Mouse (Mus musculus) forebrain, embryonic 10.5 days (tissue): ENCODE results near the gene Wnt3. TPM values are rescaled to one million over a fixed set of nuclear protein-coding genes. Genes with fewer than 3 reads are reported as not detected.

Source experiments
- DNase-seq: peaks from one replicate; pipeline ENCODE4 v3.0.0-alpha.2; 2017; ENCODE audit warnings: low spot score; ENCODE audit errors: extremely low spot score
- H3K27ac ChIP-seq: fragments of 300-500 bp; sonication (generic); 2 replicates; pipeline ENCODE4 v1.5.1; 2016; ENCODE audit warnings: mild to moderate bottlenecking
- H3K27me3 ChIP-seq: fragments of 300-500 bp; sonication (generic); 2 replicates; pipeline ENCODE4 v1.6.1; 2016; ENCODE audit warnings: mild to moderate bottlenecking; ENCODE audit not compliant: poor library complexity, severe bottlenecking
- H3K36me3 ChIP-seq: fragments of 300-500 bp; sonication (generic); replicated peaks from 2 replicates; pipeline ENCODE4 v1.6.1; 2016; ENCODE audit warnings: mild to moderate bottlenecking, moderate library complexity
- H3K4me1 ChIP-seq: fragments of 300-500 bp; sonication (generic); 2 replicates; pipeline ENCODE4 v1.6.1; 2016
- H3K4me3 ChIP-seq: fragments of 300-500 bp; sonication (generic); 2 replicates; pipeline ENCODE4 v1.5.1; 2016; ENCODE audit warnings: mild to moderate bottlenecking, moderate library complexity
- H3K9me3 ChIP-seq: fragments of 300-500 bp; sonication (generic); 2 replicates; pipeline ENCODE4 v1.6.1; 2016; ENCODE audit warnings: mild to moderate bottlenecking, moderate library complexity
- WGBS: fragments of 180-500 bp; shearing (Covaris S2); methylation state at CpG from one replicate; pipeline ENCODE4 v1.1.7; 2016; 5-methylcytosine and 5-hydroxymethylcytosine counted together
- polyA plus RNA-seq: library from polyadenylated mRNA; unstranded; fragments of >200 nt; fragmentation: Nextera tagmentation; extraction: Ambion mirVana; gene quantifications from 2 replicates; pipeline ENCODE4 v1.2.1, GENCODE M21; 2016

Gene Wnt3
- polyA plus RNA-seq, 1 experiment from 2014 or later: 4.2 TPM

GRCm38 (mm10) chr11:103828866-103829265 lies 54.9 kb downstream of the Wnt3 start:
- Histone ChIP-seq H3K9me3 (no peaks in the 10 kb centered on the region), H3K27ac (no peak overlapping the region), H3K4me3 (no peak overlapping the region), H3K4me1 (peaks cover 41% of the 10 kb centered on the region), H3K27me3 (peaks cover 53% of the 10 kb centered on the region), H3K36me3 (peaks cover 47% of the 10 kb centered on the region)
- WGBS: 89% methylated on average over 7 of the region's 7 CpGs
- DNase-seq: no peak

DNA sequence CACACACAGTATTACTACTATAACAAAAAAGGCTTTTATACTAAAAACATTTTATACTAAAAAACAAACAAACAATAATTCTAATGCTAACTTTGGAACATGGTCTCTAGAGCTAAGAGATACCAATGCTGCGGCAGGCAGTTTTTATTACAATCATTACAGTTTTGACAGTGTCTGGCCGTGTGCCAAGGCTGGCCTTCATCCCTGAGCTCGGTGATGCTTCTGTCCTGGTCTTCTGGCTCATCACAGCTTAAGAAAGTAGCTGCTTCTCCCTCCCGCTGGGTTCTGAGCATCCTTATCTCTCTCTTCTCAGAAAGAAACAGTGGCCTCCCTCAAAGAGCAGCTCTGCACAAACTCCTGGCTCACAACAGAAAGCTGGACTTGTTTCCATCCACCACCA lies 56.0 kb downstream of the Wnt3 start:
- Histone ChIP-seq H3K36me3 (peaks cover 36% of the 10 kb centered on the region), H3K27me3 (peaks cover 55% of the 10 kb centered on the region), H3K4me1 (peaks cover 41% of the 10 kb centered on the region), H3K4me3 (no peak overlapping the region), H3K9me3 (no peaks in the 10 kb centered on the region), H3K27ac (no peak overlapping the region)
- no peak for DNase-seq
- 80% methylated on average over 4 of the region's 4 CpGs for WGBS

DNA sequence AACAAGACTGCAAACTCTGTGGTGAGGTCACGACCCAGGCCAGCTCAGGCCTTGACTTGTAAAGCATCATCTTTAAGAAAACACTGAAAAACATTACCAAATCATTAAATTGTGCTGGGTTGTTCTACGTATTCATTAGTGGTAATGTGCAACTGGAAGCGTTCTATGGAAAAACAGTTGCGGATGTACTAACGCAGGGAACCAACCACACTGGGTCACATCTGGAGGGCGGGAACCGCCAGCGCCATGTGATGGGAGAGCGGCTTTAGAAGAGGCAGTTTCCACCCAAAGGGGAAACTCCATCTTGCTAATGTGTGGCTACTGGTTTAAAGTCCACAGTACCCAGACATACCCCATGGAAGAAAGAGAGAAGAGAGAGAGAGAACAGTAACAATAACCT lies 56.5 kb downstream of the Wnt3 start:
- Histone ChIP-seq H3K27ac (no peak overlapping the region; the same call in 1 of the 2 replicates), H3K36me3 (peaks cover 32% of the 10 kb centered on the region), H3K27me3 (peaks cover 60% of the 10 kb centered on the region), H3K4me3 (no peak overlapping the region), H3K4me1 (peaks cover 41% of the 10 kb centered on the region), H3K9me3 (no peaks in the 10 kb centered on the region)
- 76% methylated on average over 9 of the region's 9 CpGs for WGBS
- DNase-seq: no peak

DNA sequence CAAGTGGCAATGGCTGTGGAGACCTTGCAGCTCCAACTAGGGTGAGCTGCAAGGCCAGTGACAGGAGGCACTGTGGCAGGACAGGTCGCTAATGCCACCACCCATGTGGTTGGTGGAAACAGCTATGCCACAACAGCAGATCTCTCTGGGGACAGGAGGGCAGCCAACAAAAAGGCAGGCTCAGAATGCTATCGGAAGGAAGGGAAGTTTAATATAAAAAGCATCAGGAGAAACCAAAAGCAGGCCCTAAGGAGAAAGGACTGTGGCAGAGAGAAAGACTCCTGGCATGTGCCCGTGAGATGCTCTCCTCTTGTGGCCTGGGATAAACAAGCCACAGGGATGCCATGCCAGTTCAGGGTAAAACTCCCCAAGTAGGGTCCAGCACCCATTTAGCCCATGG lies 57.8 kb downstream of the Wnt3 start:
- Histone ChIP-seq H3K4me1 (peaks cover 41% of the 10 kb centered on the region), H3K27ac (peak overlapping the region; percentile 68), H3K27me3 (peaks cover 66% of the 10 kb centered on the region), H3K9me3 (no peaks in the 10 kb centered on the region), H3K4me3 (no peak overlapping the region), H3K36me3 (peaks cover 30% of the 10 kb centered on the region)
- WGBS: 73% methylated on average over 3 of the region's 3 CpGs
- DNase-seq: no peak

GRCm38 (mm10) chr11:103832331-103832730 lies 58.4 kb downstream of the Wnt3 start:
- peak overlapping the region; percentile 68 for H3K27ac ChIP-seq
- no peak for DNase-seq
- WGBS: 76% methylated on average over 4 of the region's 4 CpGs

DNA sequence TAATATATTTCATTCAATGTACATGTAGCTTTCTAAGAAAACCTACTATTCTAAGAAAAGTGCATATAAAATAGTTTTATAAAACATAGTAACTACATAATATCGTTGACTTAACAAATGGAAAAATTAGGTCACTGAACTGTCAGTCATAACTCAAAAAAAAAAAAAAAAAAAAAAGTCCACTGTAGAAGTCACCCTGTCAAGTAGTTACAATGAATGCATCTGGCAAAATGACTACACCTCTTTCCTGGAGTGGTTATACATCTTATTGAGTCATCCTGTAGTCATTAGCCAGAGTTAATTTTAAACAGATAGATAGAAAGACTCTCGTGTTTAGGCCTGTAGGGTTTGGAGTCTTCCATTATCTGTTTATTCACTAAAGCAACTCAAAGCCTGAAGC lies 65.0 kb downstream of the Wnt3 start:
- no peak for DNase-seq
- H3K36me3 ChIP-seq: peaks cover 15% of the 10 kb centered on the region
- 92% methylated on average over 2 of the region's 2 CpGs for WGBS
- H3K4me3 ChIP-seq: no peak overlapping the region
- H3K4me1 ChIP-seq: peaks cover 30% of the 10 kb centered on the region
- H3K9me3 ChIP-seq: 0 out of 2 replicates have a peak, but pooled peaks cover 3% of the 10 kb centered on the region
- no peak overlapping the region for H3K27ac ChIP-seq
- H3K27me3 ChIP-seq: peaks cover 49% of the 10 kb centered on the region

More at GRCm38 (mm10) chr11:103832331-103832730, 58.4 kb downstream of the Wnt3 start:
- Histone ChIP-seq H3K4me3 (no peak overlapping the region), H3K36me3 (peaks cover 25% of the 10 kb centered on the region), H3K9me3 (no peaks in the 10 kb centered on the region), H3K4me1 (peaks cover 41% of the 10 kb centered on the region), H3K27me3 (peaks cover 68% of the 10 kb centered on the region)

DNA sequence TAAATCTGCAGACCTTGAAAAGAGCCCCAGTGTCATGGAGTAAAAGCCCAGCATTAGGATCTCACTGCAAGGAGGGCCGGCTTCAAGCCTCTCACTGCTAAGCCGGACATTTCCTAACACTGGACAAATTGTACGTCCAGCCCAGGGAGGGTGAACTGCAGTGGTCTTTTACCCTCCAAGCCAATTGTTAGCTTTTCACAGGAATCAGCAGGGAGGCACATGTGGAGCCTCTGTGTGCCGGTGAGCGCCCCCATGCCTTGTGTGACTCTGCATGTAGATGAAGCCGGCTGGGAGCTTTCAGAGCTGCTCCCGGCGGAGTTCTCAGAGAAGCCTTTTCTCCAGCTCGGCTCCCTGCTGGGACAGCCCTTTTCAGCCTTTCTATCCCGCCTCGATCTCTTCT lies 66.9 kb downstream of the Wnt3 start:
- peak overlapping the region; percentile 29 for H3K4me3 ChIP-seq
- peak overlapping the region; percentile 88 for H3K27ac ChIP-seq
- WGBS: under 1% methylated on average over 11 of the region's 11 CpGs

GRCm38 (mm10) chr11:103848287-103848686 lies 74.3 kb downstream of the Wnt3 start:
- H3K27ac ChIP-seq: no peak overlapping the region
- peaks cover 14% of the 10 kb centered on the region for H3K4me1 ChIP-seq

More for the DNA sequence above, 66.9 kb downstream of the Wnt3 start:
- peak; percentile 90 for DNase-seq
- Histone ChIP-seq H3K36me3 (peaks cover 22% of the 10 kb centered on the region), H3K4me1 (peaks cover 30% of the 10 kb centered on the region), H3K27me3 (peaks cover 40% of the 10 kb centered on the region), H3K9me3 (0 out of 2 replicates have a peak, but pooled peaks cover 3% of the 10 kb centered on the region)

GRCm38 (mm10) chr11:103852590-103853283 lies 78.8 kb downstream of the Wnt3 start:
- H3K27ac ChIP-seq: peak overlapping the region; percentile 56; the same call in 1 of the 2 replicates
- H3K27me3 ChIP-seq: peaks cover 18% of the 10 kb centered on the region; the same call in 1 of the 2 replicates
- no peak overlapping the region for H3K4me3 ChIP-seq
- H3K36me3 ChIP-seq: peaks cover 9% of the 10 kb centered on the region
- no peaks in the 10 kb centered on the region for H3K9me3 ChIP-seq
- H3K4me1 ChIP-seq: peaks cover 38% of the 10 kb centered on the region
- DNase-seq: no peak
- WGBS: 62% methylated on average over 16 of the region's 16 CpGs

More at GRCm38 (mm10) chr11:103848287-103848686, 74.3 kb downstream of the Wnt3 start:
- Histone ChIP-seq H3K9me3 (no peaks in the 10 kb centered on the region), H3K27me3 (peaks cover 14% of the 10 kb centered on the region; the same call in 1 of the 2 replicates), H3K4me3 (no peak overlapping the region), H3K36me3 (peaks cover 29% of the 10 kb centered on the region)
- WGBS: 95% methylated on average over 11 of the region's 11 CpGs
- DNase-seq: no peak

GRCm38 (mm10) chr11:103853284-103853920 lies 79.5 kb downstream of the Wnt3 start:
- Histone ChIP-seq H3K27ac (peak overlapping the region; percentile 71), H3K36me3 (peaks cover 13% of the 10 kb centered on the region), H3K4me1 (peaks cover 39% of the 10 kb centered on the region), H3K4me3 (no peak overlapping the region; the same call in 1 of the 2 replicates), H3K9me3 (no peaks in the 10 kb centered on the region), H3K27me3 (peaks cover 18% of the 10 kb centered on the region; the same call in 1 of the 2 replicates)
- 10% methylated on average over 10 of the region's 10 CpGs for WGBS
- no peak for DNase-seq

- Histone ChIP-seq H3K9me3 (no peaks in the 10 kb centered on the region), H3K4me1 (peaks cover 40% of the 10 kb centered on the region), H3K27ac (peak overlapping the region; percentile 63; the same call in 1 of the 2 replicates), H3K27me3 (peaks cover 18% of the 10 kb centered on the region; the same call in 1 of the 2 replicates), H3K36me3 (peaks cover 21% of the 10 kb centered on the region), H3K4me3 (no peak overlapping the region)
- DNase-seq: peak; percentile 32
- WGBS: 28% methylated on average over 9 of the region's 9 CpGs
Measured at GRCm38 (mm10) chr11:103854294-103854693, 80.3 kb downstream of the Wnt3 start.

GRCm38 (mm10) chr11:103856641-103857040 lies 82.7 kb downstream of the Wnt3 start:
- DNase-seq: no peak
- WGBS: 95% methylated on average over 7 of the region's 7 CpGs

DNA sequence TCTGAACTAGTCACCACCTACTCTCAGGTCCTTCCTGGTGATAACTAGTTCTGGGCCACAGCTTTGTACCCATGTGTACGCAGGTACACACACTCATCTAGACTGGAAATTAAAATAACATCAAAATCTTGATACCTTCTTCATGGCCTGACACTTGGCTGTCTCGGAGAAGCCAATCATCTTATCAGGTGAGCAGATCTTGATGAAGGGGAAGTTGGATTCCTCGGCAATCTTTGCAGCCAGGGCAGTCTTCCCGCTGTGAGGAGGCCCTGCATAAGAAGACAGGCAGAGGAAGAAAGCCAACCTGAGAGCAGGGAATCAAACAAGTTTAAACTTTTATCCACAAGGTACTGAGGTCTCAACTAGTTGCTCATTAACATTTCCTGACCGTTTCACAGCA lies 84.8 kb downstream of the Wnt3 start:
- no peak for DNase-seq
- 0 out of 2 replicates have a peak, but pooled peaks cover under 1% of the 10 kb centered on the region for H3K27me3 ChIP-seq
- H3K27ac ChIP-seq: no peak overlapping the region
- no peaks in the 10 kb centered on the region for H3K9me3 ChIP-seq
- H3K4me1 ChIP-seq: peaks cover 34% of the 10 kb centered on the region
- 72% methylated on average over 5 of the region's 5 CpGs for WGBS
- H3K36me3 ChIP-seq: peaks cover 54% of the 10 kb centered on the region
- no peak overlapping the region for H3K4me3 ChIP-seq

More at GRCm38 (mm10) chr11:103856641-103857040, 82.7 kb downstream of the Wnt3 start:
- Histone ChIP-seq H3K4me1 (peaks cover 53% of the 10 kb centered on the region), H3K9me3 (no peaks in the 10 kb centered on the region), H3K27ac (no peak overlapping the region), H3K36me3 (peaks cover 43% of the 10 kb centered on the region), H3K27me3 (peaks cover 17% of the 10 kb centered on the region; the same call in 1 of the 2 replicates), H3K4me3 (no peak overlapping the region)
